Mouse (Mus musculus): ENCODE measurements around the gene Acaca.

GRCm38 (mm10) chr11:84178571-84178970 is 49.1 kb downstream of the Acaca start:
- no peak for TF ChIP-seq CTCF (IDR thresholded peaks at IDR 0.05; ENCODE audit: control insufficient read depth, insufficient read depth, insufficient read length)
- TF ChIP-seq FOSL1 (IDR thresholded peaks at IDR 0.05; ENCODE audit: insufficient read depth, low read length, poor library complexity, severe bottlenecking), result no peak
- no peak for TF ChIP-seq MYOG (IDR thresholded peaks at IDR 0.05; ENCODE audit: control insufficient read depth, extremely low read depth, insufficient read length)
- TF ChIP-seq MAX (IDR thresholded peaks at IDR 0.05), result no peak
